ENCODE assay signal across 12 mouse cellular contexts in the genomic region with DNA sequence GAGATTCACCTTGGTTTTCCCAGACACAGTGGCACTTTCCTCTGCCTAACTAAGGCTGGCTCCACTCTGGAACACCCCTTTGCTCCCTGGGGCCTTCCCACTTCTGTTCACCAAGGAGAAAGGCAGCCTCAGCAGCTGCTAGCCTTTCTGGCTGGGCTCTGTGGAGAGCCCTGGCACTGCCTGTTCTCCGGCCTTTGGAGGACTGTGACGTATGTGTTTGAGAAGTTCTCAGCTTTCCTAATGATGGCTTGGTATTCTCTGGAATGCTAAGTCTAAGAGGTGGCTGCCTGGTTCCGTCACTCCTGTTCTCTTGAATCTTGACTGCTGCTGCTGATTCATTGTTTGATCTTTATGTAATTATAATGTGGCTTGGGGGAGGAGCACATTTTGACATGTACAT. TPM values are rescaled to one million over a fixed set of nuclear protein-coding genes. Genes with fewer than 3 reads are reported as not detected.
A peak's percentile ranks its signal among the peaks of the same experiment; 100 is the strongest.
DNase-seq lines count a peak whose midpoint lies in the region.
"Had no signal": no experiment of that assay in that cellular context is flagged by ENCODE, and none has a peak within 500 bp of the region (broad histone marks: within the 10 kb centered on the region; RNA-seq: fewer than 3 reads in every experiment).

No protein-coding gene starts in this region.

- intact Hi-C loops in left cerebral cortex, postnatal 14 days (cut with DNase I) = no loop called here

- peak; percentile 2 to 6 for DNase-seq in left cerebral cortex, postnatal 14 days (ENCODE audit: low spot score in 2 of 2)
- no peak for DNase-seq in left cerebral cortex, adult 18-20 months (ENCODE audit: low spot score in 2 of 2)
- peak; percentile 6 for DNase-seq in ZHBTc4 (ENCODE audit: low read depth, low spot score)
- DNase-seq in fibroblast of lung, adult 2 months (ENCODE audit: low read depth) = peak; percentile 8
- peak; percentile 77 for DNase-seq in lung, postnatal 36 days
- no peak for DNase-seq in urinary bladder, postnatal 36 days (ENCODE audit: low spot score in 2 of 2)
- DNase-seq in cerebellum, adult 8-10 months = no peak
- DNase-seq: adrenal gland, postnatal 14 days; cerebellum, adult 11 months; kidney, adult 9 months; liver, postnatal 0 days had no signal

RNA-seq across cellular contexts. Expression of a gene that starts 27.3 kb away (rescaled TPM):
- not detected for total RNA-seq in left cerebral cortex, postnatal 14 days (2021)
- total RNA-seq in left cerebral cortex, adult 18-20 months (2021) = not detected
- total RNA-seq: adrenal gland, postnatal 14 days; left cerebral cortex, postnatal 36 days had no signal

RNA-seq across cellular contexts. Expression of a gene that starts 38.0 kb away (rescaled TPM):
- 100 to 1,000 TPM; 499 to 507 TPM for total RNA-seq in left cerebral cortex, postnatal 14 days (2021)
- total RNA-seq in left cerebral cortex, adult 18-20 months (2021) = 100 to 1,000 TPM; 593 to 647 TPM

Comparison
In these comparisons a context has a peak if more than half of its experiments do, and no peak if none do; other contexts are left out.
1. DNase-seq: peak in left cerebral cortex, postnatal 14 days (2 of 2), ZHBTc4 (single experiment), fibroblast of lung, adult 2 months (single experiment) and lung, postnatal 36 days (single experiment); none in left cerebral cortex, adult 18-20 months (0 of 2), urinary bladder, postnatal 36 days (0 of 2) and cerebellum, adult 8-10 months (single experiment).